Mouse (Mus musculus) cortical plate, adult 2 months (tissue): ENCODE results near the gene Tekt2.

ENCODE experiments used
- CTCF ChIP-seq: fragments of 200-500 bp; IDR thresholded peaks from 2 replicates; pipeline ENCODE4 v1.5.1; 2011; ENCODE audit warnings: mild to moderate bottlenecking, control low read depth, low read length; ENCODE audit not compliant: insufficient read depth; ENCODE audit errors: extremely low read depth
- POLR2A ChIP-seq: fragments of 200-500 bp; IDR thresholded peaks from 2 replicates; pipeline ENCODE4 v1.6.1; 2011; ENCODE audit warnings: mild to moderate bottlenecking, low read length, control low read depth; ENCODE audit not compliant: insufficient read depth; ENCODE audit errors: extremely low read depth

DNA sequence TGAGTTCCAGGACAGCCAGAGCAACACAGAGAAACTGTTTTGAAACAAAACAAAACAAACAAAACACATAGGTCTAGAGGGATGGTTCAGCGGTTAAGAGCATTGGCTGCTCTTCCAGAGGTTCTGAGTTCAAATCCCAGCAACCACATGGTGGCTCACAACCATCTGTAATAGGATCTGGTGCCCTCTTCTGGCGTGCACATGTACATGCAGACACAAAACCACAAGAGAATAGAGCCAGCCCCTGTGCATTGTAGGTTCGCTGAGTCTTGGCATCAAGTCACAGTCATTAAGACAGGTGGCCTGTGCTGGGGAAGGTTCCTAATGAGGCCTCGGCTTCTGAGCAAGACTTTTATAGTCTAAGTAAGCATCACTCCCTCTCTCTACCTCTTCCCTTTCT is 21.6 kb downstream of the Tekt2 start:
- TF ChIP-seq CTCF (peak; percentile 22; the same call in 1 of the 2 replicates), POLR2A (no peak)
